ENCODE assay signal across 13 mouse cellular contexts in genomic region chr5:24365528-24365927, GRCm38 (mm10). TPM values are rescaled to one million over a fixed set of nuclear protein-coding genes. Genes with fewer than 3 reads are reported as not detected.
DNase-seq lines count a peak whose midpoint lies in the region; ATAC-seq and TF ChIP-seq lines count a peak whose summit lies in the region.
"Had no signal": no experiment of that assay in that cellular context is flagged by ENCODE, and none has a peak within 500 bp of the region (broad histone marks: within the 10 kb centered on the region; RNA-seq: fewer than 3 reads in every experiment).

No protein-coding gene starts in this region.

- no peak for TF ChIP-seq POLR2A in MEL (IDR thresholded peaks at IDR 0.05; ENCODE audit: control insufficient read depth in 1 of 2, insufficient read depth in 1 of 2, low read depth in 1 of 2, low read length in 2 of 2, poor library complexity in 1 of 2)

- 0 out of 2 replicates have a peak overlapping the region, but pooled peaks have one; percentile 3 for H3K9ac ChIP-seq in kidney, postnatal 0 days (ENCODE audit: low read depth, low read length)
- no peak overlapping the region for H3K9ac ChIP-seq in MEL (ENCODE audit: control insufficient read depth, low read depth, low read length, poor library complexity, severe bottlenecking)
- 0 out of 2 replicates have a peak overlapping the region, but pooled peaks have one; percentile 5 for H3K9ac ChIP-seq in limb, embryonic 12.5 days (replicated peaks)

- H3K4me1 ChIP-seq in kidney, postnatal 0 days (replicated peaks; ENCODE audit: insufficient read depth, low read length) = no peaks in the 10 kb centered on the region
- peaks cover 2 to 13% of the 10 kb centered on the region in 2 experiments; a peak in 3 of 4 replicates for H3K4me1 ChIP-seq in MEL (ENCODE audit: control insufficient read depth in 1 of 2, insufficient read depth in 2 of 2, low read length in 2 of 2)
- H3K4me1 ChIP-seq in heart, embryonic 10.5 days = peaks cover 54% of the 10 kb centered on the region
- peaks cover 5% of the 10 kb centered on the region; the same call in 1 of the 2 replicates for H3K4me1 ChIP-seq in limb, embryonic 12.5 days (replicated peaks)

- no peaks in the 10 kb centered on the region for H3K79me2 ChIP-seq in MEL (ENCODE audit: control insufficient read depth, insufficient read depth, low read length, poor library complexity)

- no peak for TF ChIP-seq RAD21 in MEL (IDR thresholded peaks at IDR 0.05; ENCODE audit: low read depth, low read length)

- ATAC-seq in kidney, postnatal 0 days (replicated peaks; ENCODE audit: low FRiP score, low read depth) = no peak
- no peak for ATAC-seq in limb, embryonic 12.5 days (ENCODE audit: insufficient number of reproducible peaks, insufficient read depth, low FRiP score, low TSS enrichment, low read depth)
- ATAC-seq in cerebellum, adult (ENCODE audit: insufficient number of reproducible peaks, low FRiP score, low TSS enrichment) = no peak

- no peak for TF ChIP-seq CTCF in kidney, postnatal 0 days (IDR thresholded peaks at IDR 0.05; ENCODE audit: low read depth)
- no peak for TF ChIP-seq CTCF in MEL (IDR thresholded peaks at IDR 0.05 in 2 of 3, conservative IDR thresholded peaks at IDR 0.05 in 1 of 3; ENCODE audit: control insufficient read depth in 1 of 3, insufficient read depth in 1 of 3, low read depth in 2 of 3, low read length in 3 of 3, poor library complexity in 1 of 3, severe bottlenecking in 1 of 3)

- H3K36me3 ChIP-seq in kidney, postnatal 0 days (ENCODE audit: insufficient read depth, low read length) = no peaks in the 10 kb centered on the region
- peaks cover 0 to 4% of the 10 kb centered on the region in 2 experiments; a peak in 2 of 4 replicates for H3K36me3 ChIP-seq in MEL (ENCODE audit: control insufficient read depth in 1 of 2, insufficient read depth in 2 of 2, low read length in 2 of 2)
- H3K36me3 ChIP-seq in heart, embryonic 10.5 days = peaks cover 8% of the 10 kb centered on the region
- no peaks in the 10 kb centered on the region for H3K36me3 ChIP-seq in limb, embryonic 12.5 days

- peak overlapping the region; percentile 44; the same call in 1 of the 2 replicates for H3K27ac ChIP-seq in kidney, postnatal 0 days
- H3K27ac ChIP-seq in MEL (ENCODE audit: control insufficient read depth, low read depth, low read length) = no peak overlapping the region
- peak overlapping the region; percentile 81 for H3K27ac ChIP-seq in heart, embryonic 10.5 days
- no peak overlapping the region for H3K27ac ChIP-seq in limb, embryonic 12.5 days

- TF ChIP-seq EP300 in MEL (IDR thresholded peaks at IDR 0.05; ENCODE audit: low read depth in 1 of 2, low read length in 2 of 2) = peak; percentile 81 to 90

- 36% methylated on average over 5 of the region's 5 CpGs for WGBS in kidney, postnatal 0 days
- WGBS in heart, embryonic 10.5 days = 9% methylated on average over 5 of the region's 5 CpGs
- 38% methylated on average over 5 of the region's 5 CpGs for WGBS in limb, embryonic 12.5 days

- DNase-seq in kidney, postnatal 0 days (ENCODE audit: low spot score) = no peak
- DNase-seq in kidney, postnatal 14 days = no peak
- peak; percentile 69 for DNase-seq in MEL (ENCODE audit: low read depth, low spot score)
- DNase-seq in heart, embryonic 10.5 days (ENCODE audit: low spot score) = no peak
- no peak for DNase-seq in thymus, postnatal 36 days
- DNase-seq in layer of hippocampus, postnatal 14 days (ENCODE audit: low spot score in 2 of 2) = no peak
- DNase-seq: cerebellum, postnatal 36 days; layer of hippocampus, postnatal 36 days had no signal

- no peaks in the 10 kb centered on the region for H3K27me3 ChIP-seq in kidney, postnatal 0 days (ENCODE audit: insufficient read depth, low read length)
- H3K27me3 ChIP-seq in MEL (ENCODE audit: control insufficient read depth in 1 of 2, insufficient read depth in 2 of 2, low read length in 2 of 2) = no peaks in the 10 kb centered on the region
- no peaks in the 10 kb centered on the region for H3K27me3 ChIP-seq in heart, embryonic 10.5 days (ENCODE audit: insufficient read depth, poor library complexity, severe bottlenecking)
- 0 out of 2 replicates have a peak, but pooled peaks cover 4% of the 10 kb centered on the region for H3K27me3 ChIP-seq in limb, embryonic 12.5 days

- peak overlapping the region; percentile 43 for H3K4me2 ChIP-seq in kidney, postnatal 0 days (ENCODE audit: low read length)
- H3K4me2 ChIP-seq in limb, embryonic 12.5 days = no peak overlapping the region

- H3K4me3 ChIP-seq in kidney, postnatal 0 days (replicated peaks; ENCODE audit: low read depth, low read length) = peak overlapping the region; percentile 24; the same call in 1 of the 2 replicates
- no peak overlapping the region for H3K4me3 ChIP-seq in MEL (ENCODE audit: control insufficient read depth in 1 of 2, insufficient read depth in 1 of 2, low read depth in 2 of 2, low read length in 2 of 2)
- H3K4me3 ChIP-seq in heart, embryonic 10.5 days = peak overlapping the region; percentile 50
- no peak overlapping the region for H3K4me3 ChIP-seq in limb, embryonic 12.5 days (replicated peaks)
- H3K4me3 ChIP-seq: megakaryocyte, embryonic 14.5 days had no signal

- no peaks in the 10 kb centered on the region for H3K9me3 ChIP-seq in kidney, postnatal 0 days (replicated peaks; ENCODE audit: low read length)
- H3K9me3 ChIP-seq in MEL (replicated peaks; ENCODE audit: insufficient read depth, low read length) = no peaks in the 10 kb centered on the region
- H3K9me3 ChIP-seq in heart, embryonic 10.5 days = no peaks in the 10 kb centered on the region
- no peaks in the 10 kb centered on the region for H3K9me3 ChIP-seq in limb, embryonic 12.5 days

TF ChIP-seq in MEL, 35 proteins besides CTCF, POLR2A, EP300 and RAD21 (continues in another document):
- TF ChIP-seq NELFE (IDR thresholded peaks at IDR 0.05; ENCODE audit: low read depth, low read length) = no peak
- TF ChIP-seq SMC3 (IDR thresholded peaks at IDR 0.05; ENCODE audit: low read depth, low read length) = no peak
- no peak for TF ChIP-seq UBTF (IDR thresholded peaks at IDR 0.05; ENCODE audit: borderline replicate concordance, insufficient read depth, low read depth, low read length)
- TF ChIP-seq GABPA (IDR thresholded peaks at IDR 0.05; ENCODE audit: low read depth, low read length) = no peak
- TF ChIP-seq POLR2AphosphoS2 (IDR thresholded peaks at IDR 0.05; ENCODE audit: low read length) = no peak
- peak; percentile 62; the same call in 1 of the 2 replicates for TF ChIP-seq MAZ (IDR thresholded peaks at IDR 0.05; ENCODE audit: low read depth, low read length)
- no peak for TF ChIP-seq MEF2A (IDR thresholded peaks at IDR 0.05; ENCODE audit: extremely low read depth, insufficient replicate concordance, low read depth, low read length, poor library complexity, severe bottlenecking)
- TF ChIP-seq MAX (IDR thresholded peaks at IDR 0.05; ENCODE audit: low read length) = no peak
- no peak for TF ChIP-seq ZKSCAN1 (IDR thresholded peaks at IDR 0.05; ENCODE audit: low read depth, low read length)

RNA-seq across cellular contexts. Expression of gene Nos3, which starts 0.9 kb away (rescaled TPM):
- polyA plus RNA-seq in kidney, postnatal 0 days (2015; fragmentation: Nextera tagmentation; extraction: Ambion mirVana) = 12.8 and 14.0 TPM in 2 replicates
- total RNA-seq in MEL (2012; rRNA removed) = 2.0 and 3.9 TPM in 2 replicates
- polyA plus RNA-seq in MEL (2012; ENCODE audit: insufficient read depth in 1 of 2, insufficient read length in 2 of 2, low read depth in 1 of 2, low replicate concordance in 2 of 2, missing spikeins in 1 of 2) = 1 to 10 TPM in 1 of 2 experiments, not detected in 1; 6.2 TPM
- polyA plus RNA-seq in heart, embryonic 10.5 days (2016; fragmentation: Nextera tagmentation; extraction: Ambion mirVana) = 23.2 and 40.8 TPM in 2 replicates
- 5.2 and 6.1 TPM in 2 replicates for polyA plus RNA-seq in limb, embryonic 12.5 days (2016; fragmentation: Nextera tagmentation; extraction: Ambion mirVana)
- 1 to 10 TPM; 9.4 to 10.0 TPM for total RNA-seq in layer of hippocampus, postnatal 14 days (2021)

RNA-seq across cellular contexts. Expression of gene Kcnh2, which starts 14.1 kb away (rescaled TPM):
- polyA plus RNA-seq in kidney, postnatal 0 days (2015; fragmentation: Nextera tagmentation; extraction: Ambion mirVana) = 3.9 and 4.4 TPM in 2 replicates
- total RNA-seq in MEL (2012; rRNA removed) = 1.8 and 2.0 TPM in 2 replicates
- polyA plus RNA-seq in MEL (2012; ENCODE audit: insufficient read depth in 1 of 2, insufficient read length in 2 of 2, low read depth in 1 of 2, low replicate concordance in 2 of 2, missing spikeins in 1 of 2) = 1 to 10 TPM in 1 of 2 experiments, not detected in 1; 6.8 TPM
- polyA plus RNA-seq in heart, embryonic 10.5 days (2016; fragmentation: Nextera tagmentation; extraction: Ambion mirVana) = 28.8 and 32.2 TPM in 2 replicates
- polyA plus RNA-seq in limb, embryonic 12.5 days (2016; fragmentation: Nextera tagmentation; extraction: Ambion mirVana) = 4.9 and 5.4 TPM in 2 replicates
- 10 to 100 TPM; 17.9 to 19.2 TPM for total RNA-seq in layer of hippocampus, postnatal 14 days (2021)

RNA-seq across cellular contexts. Expression of gene Atg9b, which starts 26.4 kb away (rescaled TPM):
- polyA plus RNA-seq in kidney, postnatal 0 days (2015; fragmentation: Nextera tagmentation; extraction: Ambion mirVana) = 0.59 and 0.60 TPM in 2 replicates
- 30.2 and 41.2 TPM in 2 replicates for total RNA-seq in MEL (2012; rRNA removed)
- polyA plus RNA-seq in MEL (2012; ENCODE audit: insufficient read depth in 1 of 2, insufficient read length in 2 of 2, low read depth in 1 of 2, low replicate concordance in 2 of 2, missing spikeins in 1 of 2) = 10 to 100 TPM in 1 of 2 experiments, not detected in 1; 41.5 TPM
- polyA plus RNA-seq in heart, embryonic 10.5 days (2016; fragmentation: Nextera tagmentation; extraction: Ambion mirVana) = 1.2 and 2.3 TPM in 2 replicates
- 0.46 and 0.47 TPM in 2 replicates for polyA plus RNA-seq in limb, embryonic 12.5 days (2016; fragmentation: Nextera tagmentation; extraction: Ambion mirVana)
- 1 to 10 TPM; 2.8 to 3.4 TPM for total RNA-seq in layer of hippocampus, postnatal 14 days (2021)

RNA-seq across cellular contexts. Expression of gene Abcb8, which starts 27.9 kb away (rescaled TPM):
- 48.6 and 51.7 TPM in 2 replicates for polyA plus RNA-seq in kidney, postnatal 0 days (2015; fragmentation: Nextera tagmentation; extraction: Ambion mirVana)
- 72.4 and 76.9 TPM in 2 replicates for total RNA-seq in MEL (2012; rRNA removed)
- polyA plus RNA-seq in MEL (2012; ENCODE audit: insufficient read depth in 1 of 2, insufficient read length in 2 of 2, low read depth in 1 of 2, low replicate concordance in 2 of 2, missing spikeins in 1 of 2) = 100 to 1,000 TPM in 1 of 2 experiments, not detected in 1; 124 TPM
- polyA plus RNA-seq in heart, embryonic 10.5 days (2016; fragmentation: Nextera tagmentation; extraction: Ambion mirVana) = 62.7 and 81.3 TPM in 2 replicates
- polyA plus RNA-seq in limb, embryonic 12.5 days (2016; fragmentation: Nextera tagmentation; extraction: Ambion mirVana) = 41.6 and 42.9 TPM in 2 replicates
- 10 to 100 TPM; 43.0 to 54.1 TPM for total RNA-seq in layer of hippocampus, postnatal 14 days (2021)

RNA-seq across cellular contexts. Expression of gene Asic3, which starts 47.7 kb away (rescaled TPM):
- 0.40 and 0.46 TPM in 2 replicates for polyA plus RNA-seq in kidney, postnatal 0 days (2015; fragmentation: Nextera tagmentation; extraction: Ambion mirVana)
- total RNA-seq in MEL (2012; rRNA removed) = 0.04 TPM in 1 of 2 replicates, not detected in the other
- polyA plus RNA-seq in MEL (2012; ENCODE audit: insufficient read depth in 1 of 2, insufficient read length in 2 of 2, low read depth in 1 of 2, low replicate concordance in 2 of 2, missing spikeins in 1 of 2) = under 1 TPM in 1 of 2 experiments, not detected in 1; 0.35 TPM
- 0.11 TPM in 1 of 2 replicates, not detected in the other for polyA plus RNA-seq in heart, embryonic 10.5 days (2016; fragmentation: Nextera tagmentation; extraction: Ambion mirVana)
- 1.2 and 1.7 TPM in 2 replicates for polyA plus RNA-seq in limb, embryonic 12.5 days (2016; fragmentation: Nextera tagmentation; extraction: Ambion mirVana)
- total RNA-seq in layer of hippocampus, postnatal 14 days (2021) = under 1 TPM in 1 of 2 experiments, not detected in 1; 0.18 TPM
- total RNA-seq: heart, adult 18-20 months had no signal
- polyA plus RNA-seq: forebrain, embryonic 11.5 days had no signal

Comparison
In these comparisons a context has a peak if more than half of its experiments do, and no peak if none do; other contexts are left out.
1. H3K27ac ChIP-seq: peak in kidney, postnatal 0 days (single experiment) and heart, embryonic 10.5 days (single experiment); none in MEL (single experiment) and limb, embryonic 12.5 days (single experiment).
2. H3K4me3 ChIP-seq: peak in kidney, postnatal 0 days (single experiment) and heart, embryonic 10.5 days (single experiment); none in MEL (0 of 2) and limb, embryonic 12.5 days (single experiment).